Mouse (Mus musculus) kidney, adult 2 months (tissue): ENCODE measurements around the gene Rps3a1.

Source experiments
- CTCF ChIP-seq: fragments of 200-500 bp; conservative IDR thresholded peaks from 2 replicates; pipeline ENCODE4 v1.5.1; 2011; ENCODE audit warnings: low read depth, mild to moderate bottlenecking, control low read depth, low read length, moderate library complexity, mixed read lengths; ENCODE audit not compliant: insufficient read depth, insufficient read length
- POLR2A ChIP-seq: fragments of 200-500 bp; IDR thresholded peaks from one replicate; pipeline ENCODE4 v1.6.1; 2011; ENCODE audit warnings: low read depth, low read length, control low read depth

DNA sequence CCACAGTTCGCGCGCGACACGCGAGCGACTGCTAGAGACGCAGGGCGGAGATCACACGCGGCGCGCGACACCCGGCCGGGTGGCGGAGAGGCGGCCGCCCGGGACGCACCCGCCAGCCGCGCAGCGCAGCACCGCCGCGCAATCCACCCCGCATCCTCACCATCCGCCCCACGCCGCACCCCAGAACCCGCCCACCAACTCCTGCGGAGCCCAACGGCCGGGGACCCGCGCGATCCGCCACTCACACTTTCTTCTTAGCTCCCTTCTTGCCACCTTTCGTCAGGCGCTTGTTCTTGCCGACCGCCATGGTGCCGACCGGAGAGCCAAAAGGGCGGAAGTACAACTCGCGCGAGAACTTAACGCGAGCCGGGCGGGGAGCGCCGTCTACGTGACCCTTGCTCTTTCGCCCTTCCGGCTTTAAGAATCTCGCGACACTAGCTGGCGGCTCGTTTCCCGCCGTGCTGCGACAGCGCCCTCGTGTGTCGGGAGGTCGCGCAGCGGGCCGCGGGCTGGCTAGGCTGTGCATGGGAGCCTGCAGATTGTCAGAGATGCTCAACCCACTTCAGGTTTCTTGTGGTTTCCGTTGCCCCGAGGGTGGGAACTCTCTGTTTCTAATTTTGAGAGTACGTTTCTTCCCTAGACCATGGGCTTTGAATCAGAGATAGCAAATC is at the start of gene Rps3a1:
- peak; percentile 30 for TF ChIP-seq POLR2A
- peak; percentile 94 for TF ChIP-seq CTCF
